Mouse (Mus musculus) granulocyte monocyte progenitor cell, adult 5-6 weeks (primary cell): ENCODE data around the gene Mid2. TPM values are rescaled to one million over a fixed set of nuclear protein-coding genes. Genes with fewer than 3 reads are reported as not detected.

Experiments
- total RNA-seq, 2 experiments: library from RNA; stranded (forward) in 1 of 2; stranded (reverse) in 1 of 2; fragments of 200-712, 200-1000 nt in 1 of 2; fragments of >200 nt in 1 of 2; fragmentation: Nextera tagmentation in 1 of 2; gene quantifications; 2 replicates each; pipeline ENCODE4 v1.2.3; 2014 to 2017

Gene Mid2
- total RNA-seq, 2 experiments from 2014 or later = not detected

Other genes starting within 250 kb of the Mid2 start
- gene Prps1, start 208.0 kb upstream of the Mid2 start, total RNA-seq (2014; fragmentation: Nextera tagmentation) = 63.6 and 69.8 TPM in 2 replicates
- 56.4 and 78.2 TPM in 2 replicates for gene Prps1, start 208.0 kb upstream of the Mid2 start, total RNA-seq (2017)
- 18.4 and 19.9 TPM in 2 replicates for gene Tsc22d3, start 63.9 kb upstream of the Mid2 start, total RNA-seq (2014; fragmentation: Nextera tagmentation)
- gene Tsc22d3, start 63.9 kb upstream of the Mid2 start, total RNA-seq (2017) = 19.7 and 30.0 TPM in 2 replicates
- gene Tex13b, start 148.8 kb downstream of the Mid2 start, total RNA-seq (2014; fragmentation: Nextera tagmentation) = not detected in 2 replicates
- gene Tex13b, start 148.8 kb downstream of the Mid2 start, total RNA-seq (2017) = not detected in 2 replicates
- not detected in 2 replicates for gene Vsig1, start 243.0 kb downstream of the Mid2 start, total RNA-seq (2014; fragmentation: Nextera tagmentation)
- gene Vsig1, start 243.0 kb downstream of the Mid2 start, total RNA-seq (2017) = not detected in 2 replicates